Mouse (Mus musculus) left cerebral cortex, adult 2 months (tissue): Measurements from ENCODE around the gene Tex14. TPM values are rescaled to one million over a fixed set of nuclear protein-coding genes. Genes with fewer than 3 reads are reported as not detected.
"Not testable (repeated sequence)": the region's sequence is repeated elsewhere in the genome, so short reads cannot be mapped to it uniquely, and the experiment has no call there.

Source experiments
- DNase-seq, 2 experiments: peaks; one replicate each; pipeline ENCODE4 v3.0.0; 2021 to 2022; ENCODE audit warnings: low spot score in 2 of 2, mixed read lengths in 1 of 2; ENCODE audit errors: extremely low spot score in 1 of 2
- H3K27ac ChIP-seq: fragments of 200-600 bp; 2 replicates; pipeline ENCODE4 v1.8.1; 2022
- H3K4me3 ChIP-seq: fragments of 200-600 bp; 2 replicates; pipeline ENCODE4 v1.8.1; 2022
- CTCF ChIP-seq: fragments of 200-600 bp; IDR thresholded peaks from 2 replicates; pipeline ENCODE4 v1.8.1; 2022; ENCODE audit warnings: antibody characterized with exemption, mild to moderate bottlenecking, moderate library complexity
- intact Hi-C: fragments of 180-260 bp; cut with DNase I; formaldehyde crosslinking; loops from one replicate; pipeline ENCODE4 v1.15.1; 2025
- total RNA-seq, 2 experiments: library from RNA; stranded (reverse); gene quantifications; 2 replicates each; pipeline ENCODE4 v1.2.3; 2021

Tex14 gene
- total RNA-seq, 2 experiments from 2014 or later: 0.09 to 0.16 TPM

GRCm38 (mm10) chr11:87444735-87445428 is 40.0 kb downstream of the Tex14 start:
- DNase-seq: no peak
- H3K27ac ChIP-seq: no peak overlapping the region
- intact Hi-C loops: no loop called here
- no peak overlapping the region for H3K4me3 ChIP-seq
- no peak for TF ChIP-seq CTCF

GRCm38 (mm10) chr11:87445593-87445992 is 40.7 kb downstream of the Tex14 start:
- intact Hi-C loops, H3K4me3 ChIP-seq, DNase-seq, H3K27ac ChIP-seq: not testable (repeated sequence)
- TF ChIP-seq CTCF: peak; percentile 2

GRCm38 (mm10) chr11:87446159-87446558 is 41.3 kb downstream of the Tex14 start:
- no peak overlapping the region for H3K4me3 ChIP-seq
- no peak for TF ChIP-seq CTCF
- H3K27ac ChIP-seq: no peak overlapping the region
- DNase-seq: no peak
- intact Hi-C loops: no loop called here

GRCm38 (mm10) chr11:87447429-87447828 is 42.6 kb downstream of the Tex14 start:
- no peak overlapping the region for H3K4me3 ChIP-seq
- DNase-seq: no peak
- no peak overlapping the region for H3K27ac ChIP-seq
- intact Hi-C loops: no loop called here
- no peak for TF ChIP-seq CTCF

- peak overlapping the region; percentile 47 for H3K4me3 ChIP-seq
- DNase-seq: peak; percentile 85 to 90
- H3K27ac ChIP-seq: peak overlapping the region; percentile 78
- intact Hi-C loops: not testable (repeated sequence)
These were observed 43.2 kb downstream of the Tex14 start for GRCm38 (mm10) chr11:87448081-87448475.

- intact Hi-C loops, DNase-seq: not testable (repeated sequence)
- Histone ChIP-seq H3K27ac (peak overlapping the region; percentile 78), H3K4me3 (peak overlapping the region; percentile 47; the same call in 1 of the 2 replicates)
These were observed 43.8 kb downstream of the Tex14 start for GRCm38 (mm10) chr11:87448476-87449199.

GRCm38 (mm10) chr11:87449200-87449547 is 44.3 kb downstream of the Tex14 start:
- no peak overlapping the region for H3K27ac ChIP-seq
- intact Hi-C loops: no loop called here
- no peak for TF ChIP-seq CTCF
- DNase-seq: no peak
- no peak overlapping the region for H3K4me3 ChIP-seq

- DNase-seq, H3K27ac ChIP-seq, intact Hi-C loops, H3K4me3 ChIP-seq: not testable (repeated sequence)
These were observed 45.0 kb downstream of the Tex14 start for GRCm38 (mm10) chr11:87449847-87450246.

- intact Hi-C loops, DNase-seq, H3K4me3 ChIP-seq, H3K27ac ChIP-seq: not testable (repeated sequence)
These were observed 47.9 kb downstream of the Tex14 start for GRCm38 (mm10) chr11:87452779-87453178.

- no peak for TF ChIP-seq CTCF
- Histone ChIP-seq H3K27ac (no peak overlapping the region), H3K4me3 (no peak overlapping the region)
- no peak for DNase-seq
- intact Hi-C loops: no loop called here
These were observed 48.6 kb downstream of the Tex14 start for GRCm38 (mm10) chr11:87453216-87454034.

GRCm38 (mm10) chr11:87454035-87454690 is 49.3 kb downstream of the Tex14 start:
- no peak for TF ChIP-seq CTCF
- Histone ChIP-seq H3K27ac (no peak overlapping the region), H3K4me3 (no peak overlapping the region)
- no peak for DNase-seq
- intact Hi-C loops: no loop called here

GRCm38 (mm10) chr11:87455573-87455972 is 50.7 kb downstream of the Tex14 start:
- intact Hi-C loops: no loop called here
- Histone ChIP-seq H3K27ac (no peak overlapping the region), H3K4me3 (no peak overlapping the region)
- DNase-seq: no peak
- no peak for TF ChIP-seq CTCF
